Mouse (Mus musculus): ENCODE data around the gene Vmn1r214. TPM values are rescaled to one million over a fixed set of nuclear protein-coding genes. Genes with fewer than 3 reads are reported as not detected.

Vmn1r214 gene
- polyA plus RNA-seq (2016; fragmentation: Nextera tagmentation; extraction: Ambion mirVana) = not detected in 2 replicates

GRCm38 (mm10) chr13:23030118-23030517, at the start of gene Vmn1r214:
TSS of gene Vmn1r214 (plus strand) at chr13:23030418.
- 93% methylated on average over 3 of the region's 3 CpGs for WGBS
- no peak within 1 kb of the TSS for H3K4me3 ChIP-seq
- H3K36me3 ChIP-seq = no peaks in the 10 kb centered on the region
- DNase-seq (ENCODE audit: low spot score) = no peak
- H3K4me1 ChIP-seq = no peaks in the 10 kb centered on the region
- no peaks in the 10 kb centered on the region for H3K9me3 ChIP-seq (replicated peaks)
- H3K27me3 ChIP-seq (ENCODE audit: low read depth, poor library complexity, severe bottlenecking) = no peaks in the 10 kb centered on the region
- H3K27ac ChIP-seq = no peak within 1 kb of the TSS

- no peak for DNase-seq (ENCODE audit: low spot score)
- H3K36me3 ChIP-seq = no peaks in the 10 kb centered on the region
- no peaks in the 10 kb centered on the region for H3K27me3 ChIP-seq (ENCODE audit: low read depth, poor library complexity, severe bottlenecking)
- no peak overlapping the region for H3K4me3 ChIP-seq
- no peaks in the 10 kb centered on the region for H3K4me1 ChIP-seq
- no peaks in the 10 kb centered on the region for H3K9me3 ChIP-seq (replicated peaks)
- no peak overlapping the region for H3K27ac ChIP-seq
- WGBS = 89% methylated on average over 11 of the region's 11 CpGs
Observed at GRCm38 (mm10) chr13:22990214-22990891, 39.9 kb upstream of the Vmn1r214 start.

GRCm38 (mm10) chr13:22992178-22992700, 38.0 kb upstream of the Vmn1r214 start:
- 66% methylated on average over 1 of the region's 1 CpGs for WGBS
- Histone ChIP-seq H3K36me3 (no peaks in the 10 kb centered on the region), H3K9me3 (replicated peaks) (no peaks in the 10 kb centered on the region), H3K27me3 (ENCODE audit: low read depth, poor library complexity, severe bottlenecking) (no peaks in the 10 kb centered on the region), H3K4me3 (no peak overlapping the region), H3K27ac (no peak overlapping the region), H3K4me1 (no peaks in the 10 kb centered on the region)
- no peak for DNase-seq (ENCODE audit: low spot score)

- no peaks in the 10 kb centered on the region for H3K4me1 ChIP-seq
- H3K4me3 ChIP-seq = no peak overlapping the region
- no peaks in the 10 kb centered on the region for H3K9me3 ChIP-seq (replicated peaks)
- no peaks in the 10 kb centered on the region for H3K27me3 ChIP-seq (ENCODE audit: low read depth, poor library complexity, severe bottlenecking)
- no peaks in the 10 kb centered on the region for H3K36me3 ChIP-seq
- DNase-seq (ENCODE audit: low spot score) = no peak
- H3K27ac ChIP-seq = no peak overlapping the region
- 85% methylated on average over 2 of the region's 2 CpGs for WGBS
Observed at GRCm38 (mm10) chr13:22992721-22993120, 37.5 kb upstream of the Vmn1r214 start.

GRCm38 (mm10) chr13:23007356-23007755, 22.9 kb upstream of the Vmn1r214 start, which contains the start of gene Vmn1r213:
TSS of gene Vmn1r213 (plus strand) at chr13:23007656.
- 75% methylated on average over 1 of the region's 1 CpGs for WGBS
- H3K36me3 ChIP-seq = no peaks in the 10 kb centered on the region

GRCm38 (mm10) chr13:23018158-23018557, 12.1 kb upstream of the Vmn1r214 start:
- no peaks in the 10 kb centered on the region for H3K27me3 ChIP-seq (ENCODE audit: low read depth, poor library complexity, severe bottlenecking)
- no peaks in the 10 kb centered on the region for H3K9me3 ChIP-seq (replicated peaks)
- no peaks in the 10 kb centered on the region for H3K4me1 ChIP-seq
- H3K4me3 ChIP-seq = no peak overlapping the region
- H3K27ac ChIP-seq = no peak overlapping the region
- no peaks in the 10 kb centered on the region for H3K36me3 ChIP-seq
- no peak for DNase-seq (ENCODE audit: low spot score)

More at GRCm38 (mm10) chr13:23007356-23007755, 22.9 kb upstream of the Vmn1r214 start, which contains the start of gene Vmn1r213:
- Histone ChIP-seq H3K27ac (no peak within 1 kb of the TSS), H3K4me3 (no peak within 1 kb of the TSS), H3K27me3 (ENCODE audit: low read depth, poor library complexity, severe bottlenecking) (no peaks in the 10 kb centered on the region), H3K9me3 (replicated peaks) (no peaks in the 10 kb centered on the region), H3K4me1 (no peaks in the 10 kb centered on the region)
- DNase-seq (ENCODE audit: low spot score) = no peak

GRCm38 (mm10) chr13:23024812-23025211, 5.4 kb upstream of the Vmn1r214 start:
- H3K4me1 ChIP-seq = no peaks in the 10 kb centered on the region
- H3K27ac ChIP-seq = no peak overlapping the region
- DNase-seq (ENCODE audit: low spot score) = no peak
- H3K27me3 ChIP-seq (ENCODE audit: low read depth, poor library complexity, severe bottlenecking) = no peaks in the 10 kb centered on the region
- H3K4me3 ChIP-seq = no peak overlapping the region
- no peaks in the 10 kb centered on the region for H3K36me3 ChIP-seq
- H3K9me3 ChIP-seq (replicated peaks) = no peaks in the 10 kb centered on the region

GRCm38 (mm10) chr13:23057778-23058177, 27.6 kb downstream of the Vmn1r214 start:
- no peak overlapping the region for H3K27ac ChIP-seq

GRCm38 (mm10) chr13:23067725-23068124, 37.5 kb downstream of the Vmn1r214 start, which contains the start of gene Vmn1r215:
TSS of gene Vmn1r215 (plus strand) at chr13:23068025.
- DNase-seq (ENCODE audit: low spot score) = no peak
- Histone ChIP-seq H3K4me1 (no peaks in the 10 kb centered on the region), H3K27me3 (ENCODE audit: low read depth, poor library complexity, severe bottlenecking) (no peaks in the 10 kb centered on the region), H3K9me3 (replicated peaks) (no peaks in the 10 kb centered on the region), H3K27ac (no peak within 1 kb of the TSS), H3K4me3 (no peak within 1 kb of the TSS), H3K36me3 (no peaks in the 10 kb centered on the region)
- 87% methylated on average over 1 of the region's 1 CpGs for WGBS

More at GRCm38 (mm10) chr13:23057778-23058177, 27.6 kb downstream of the Vmn1r214 start:
- no peaks in the 10 kb centered on the region for H3K27me3 ChIP-seq (ENCODE audit: low read depth, poor library complexity, severe bottlenecking)
- H3K9me3 ChIP-seq (replicated peaks) = no peaks in the 10 kb centered on the region
- no peaks in the 10 kb centered on the region for H3K36me3 ChIP-seq
- no peak overlapping the region for H3K4me3 ChIP-seq
- 70% methylated on average over 1 of the region's 1 CpGs for WGBS
- DNase-seq (ENCODE audit: low spot score) = no peak
- no peaks in the 10 kb centered on the region for H3K4me1 ChIP-seq

GRCm38 (mm10) chr13:23069312-23069711, 39.1 kb downstream of the Vmn1r214 start:
- whole genome bisulfite sequencing = 94% methylated on average over 2 of the region's 2 CpGs
- no peak overlapping the region for H3K27ac ChIP-seq

More at GRCm38 (mm10) chr13:23069312-23069711, 39.1 kb downstream of the Vmn1r214 start:
- Histone ChIP-seq H3K36me3 (no peaks in the 10 kb centered on the region), H3K4me3 (no peak overlapping the region), H3K27me3 (ENCODE audit: low read depth, poor library complexity, severe bottlenecking) (no peaks in the 10 kb centered on the region), H3K9me3 (replicated peaks) (no peaks in the 10 kb centered on the region), H3K4me1 (no peaks in the 10 kb centered on the region)
- DNase-seq (ENCODE audit: low spot score) = no peak

Other genes starting within 250 kb of the Vmn1r214 start
- not detected in 2 replicates for gene Vmn1r209, start 220.7 kb upstream of the Vmn1r214 start, polyA plus RNA-seq (2016; fragmentation: Nextera tagmentation; extraction: Ambion mirVana)
- gene Vmn1r210, start 199.1 kb upstream of the Vmn1r214 start, polyA plus RNA-seq (2016; fragmentation: Nextera tagmentation; extraction: Ambion mirVana) = not detected in 2 replicates
- not detected in 2 replicates for gene Vmn1r211, start 172.9 kb upstream of the Vmn1r214 start, polyA plus RNA-seq (2016; fragmentation: Nextera tagmentation; extraction: Ambion mirVana)
- gene Vmn1r212, start 146.2 kb upstream of the Vmn1r214 start, polyA plus RNA-seq (2016; fragmentation: Nextera tagmentation; extraction: Ambion mirVana) = not detected in 2 replicates
- gene Vmn1r213, start 22.8 kb upstream of the Vmn1r214 start, polyA plus RNA-seq (2016; fragmentation: Nextera tagmentation; extraction: Ambion mirVana) = not detected in 2 replicates
- gene Vmn1r215, start 37.6 kb downstream of the Vmn1r214 start, polyA plus RNA-seq (2016; fragmentation: Nextera tagmentation; extraction: Ambion mirVana) = not detected in 2 replicates
- gene Vmn1r217, start 87.8 kb downstream of the Vmn1r214 start, polyA plus RNA-seq (2016; fragmentation: Nextera tagmentation; extraction: Ambion mirVana) = not detected in 2 replicates
- gene Vmn1r218, start 102.7 kb downstream of the Vmn1r214 start, polyA plus RNA-seq (2016; fragmentation: Nextera tagmentation; extraction: Ambion mirVana) = not detected in 2 replicates
- 0.01 TPM in 2 replicates for gene Vmn1r219, start 128.9 kb downstream of the Vmn1r214 start, polyA plus RNA-seq (2016; fragmentation: Nextera tagmentation; extraction: Ambion mirVana)
- gene Vmn1r220, start 157.6 kb downstream of the Vmn1r214 start, polyA plus RNA-seq (2016; fragmentation: Nextera tagmentation; extraction: Ambion mirVana) = not detected in 2 replicates
- gene Vmn1r221, start 183.7 kb downstream of the Vmn1r214 start, polyA plus RNA-seq (2016; fragmentation: Nextera tagmentation; extraction: Ambion mirVana) = not detected in 2 replicates
- gene Vmn1r222, start 205.5 kb downstream of the Vmn1r214 start, polyA plus RNA-seq (2016; fragmentation: Nextera tagmentation; extraction: Ambion mirVana) = not detected in 2 replicates
- 0.05 TPM in 1 of 2 replicates, not detected in the other for gene Vmn1r223, start 216.7 kb downstream of the Vmn1r214 start, polyA plus RNA-seq (2016; fragmentation: Nextera tagmentation; extraction: Ambion mirVana)